Mouse (Mus musculus) splenic B cell, adult 2 months (primary cell): ENCODE measurements around the gene Egfl6.

Experiments
- DNase-seq: peaks from one replicate; pipeline ENCODE4 v3.0.0-alpha.2; 2011; ENCODE audit warnings: low read depth, low spot score
- H3K27me3 ChIP-seq: 2 replicates; pipeline ENCODE4 v1.6.1; 2012; ENCODE audit warnings: mild to moderate bottlenecking, low read length, moderate library complexity, mixed read lengths; ENCODE audit not compliant: control insufficient read depth, poor library complexity, insufficient read depth, severe bottlenecking
- H3K36me3 ChIP-seq: 2 replicates; pipeline ENCODE4 v1.6.1; 2012; ENCODE audit warnings: mild to moderate bottlenecking, low read length, moderate library complexity, mixed read lengths; ENCODE audit not compliant: control insufficient read depth, poor library complexity, insufficient read depth, severe bottlenecking

Egfl6 gene

GRCm38 (mm10) chrX:166584947-166585824 lies at the start of gene Egfl6:
Gene Egfl6 (minus strand): TSS chrX:166585720.
- peak; percentile 70 for DNase-seq
- Histone ChIP-seq H3K36me3 (no peaks in the 10 kb centered on the region), H3K27me3 (no peaks in the 10 kb centered on the region)

DNA sequence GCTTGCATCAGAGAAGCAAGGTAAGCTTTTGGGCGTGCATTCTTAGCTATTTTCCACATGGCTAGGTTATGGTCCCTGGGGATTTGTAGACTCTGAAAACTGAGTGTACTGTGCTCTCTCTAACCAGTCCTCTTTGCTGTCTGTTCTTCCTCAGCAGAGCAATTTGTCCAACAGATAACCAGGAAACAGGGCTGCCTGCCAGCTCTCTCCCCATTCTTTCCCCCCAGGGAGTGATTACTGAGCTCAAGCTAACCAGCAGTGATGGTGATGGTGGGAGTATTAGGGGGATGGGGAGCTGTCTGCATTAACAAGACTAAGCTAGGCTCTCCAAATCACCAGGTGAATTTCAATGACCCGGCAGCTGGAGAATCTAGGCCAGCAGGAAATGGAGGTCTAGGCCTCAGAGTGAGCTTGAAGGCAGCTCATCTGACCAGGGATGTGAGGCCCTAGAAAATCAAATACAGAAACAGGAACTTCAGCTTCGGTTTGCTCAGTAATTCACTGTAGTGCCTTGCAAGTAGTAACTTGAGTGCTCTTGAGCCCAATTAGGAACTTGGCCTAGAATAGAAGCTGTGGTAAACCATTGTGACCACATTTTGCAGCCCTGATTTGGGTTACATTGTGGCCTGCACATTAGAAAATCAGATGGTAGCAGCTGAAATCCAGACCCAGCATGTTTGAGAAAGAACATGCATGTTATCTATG lies 41.5 kb upstream of the Egfl6 start:
- Histone ChIP-seq H3K36me3 (no peaks in the 10 kb centered on the region), H3K27me3 (no peaks in the 10 kb centered on the region)
- DNase-seq, result peak; percentile 61

GRCm38 (mm10) chrX:166626174-166626573 lies 40.7 kb upstream of the Egfl6 start:
- H3K27me3 ChIP-seq, result no peaks in the 10 kb centered on the region
- H3K36me3 ChIP-seq, result no peaks in the 10 kb centered on the region
- no peak for DNase-seq

- no peaks in the 10 kb centered on the region for H3K36me3 ChIP-seq
- no peak for DNase-seq
- no peaks in the 10 kb centered on the region for H3K27me3 ChIP-seq
These were observed 37.7 kb upstream of the Egfl6 start for GRCm38 (mm10) chrX:166623176-166623575.

- DNase-seq, result no peak
- H3K36me3 ChIP-seq, result no peaks in the 10 kb centered on the region
- H3K27me3 ChIP-seq, result no peaks in the 10 kb centered on the region
These were observed 36.2 kb upstream of the Egfl6 start for GRCm38 (mm10) chrX:166621560-166622301.

DNA sequence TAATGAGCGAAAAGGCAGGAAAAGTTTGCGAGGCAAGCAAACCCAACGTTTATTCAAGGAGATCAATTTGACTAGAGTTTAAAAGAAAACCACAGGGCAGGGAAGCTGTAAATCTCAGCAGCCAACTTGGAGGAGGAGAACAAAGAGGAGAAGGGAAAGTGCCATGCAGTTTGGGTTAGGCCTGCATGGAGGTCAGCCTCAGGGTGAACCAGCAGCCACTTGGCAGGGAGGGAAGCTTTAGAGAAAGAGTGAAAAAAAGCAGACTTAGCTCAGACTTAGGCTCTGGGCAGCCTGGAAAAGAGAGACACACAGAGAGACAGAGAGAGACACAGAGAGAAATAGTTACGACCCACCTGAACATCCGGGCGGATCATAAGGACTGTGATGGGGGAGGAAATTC lies 35.4 kb upstream of the Egfl6 start:
- DNase-seq, result no peak
- Histone ChIP-seq H3K36me3 (no peaks in the 10 kb centered on the region), H3K27me3 (no peaks in the 10 kb centered on the region)

- no peaks in the 10 kb centered on the region for H3K36me3 ChIP-seq
- H3K27me3 ChIP-seq, result no peaks in the 10 kb centered on the region
- DNase-seq, result no peak
These were observed 33.6 kb upstream of the Egfl6 start for GRCm38 (mm10) chrX:166619084-166619483.

DNA sequence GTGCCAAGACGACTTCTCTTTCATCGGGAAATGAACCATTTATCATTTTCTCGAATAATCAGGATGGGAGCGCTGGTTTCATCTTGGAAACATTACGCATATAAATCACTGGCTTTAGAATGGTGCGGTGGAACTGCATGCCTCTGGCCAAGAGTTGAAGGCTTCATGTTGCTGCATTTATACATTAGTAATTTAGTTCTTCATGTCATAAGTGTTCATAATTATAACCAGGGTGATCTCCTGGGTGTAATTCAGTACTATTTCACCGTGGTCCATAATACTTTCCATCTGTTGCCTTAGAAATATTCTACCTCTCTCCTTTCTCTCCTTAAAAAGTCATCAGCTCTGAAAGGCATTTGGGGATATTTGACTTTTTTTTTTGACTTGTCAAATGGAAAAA lies 29.7 kb upstream of the Egfl6 start:
- DNase-seq, result no peak
- Histone ChIP-seq H3K27me3 (no peaks in the 10 kb centered on the region), H3K36me3 (no peaks in the 10 kb centered on the region)

DNA sequence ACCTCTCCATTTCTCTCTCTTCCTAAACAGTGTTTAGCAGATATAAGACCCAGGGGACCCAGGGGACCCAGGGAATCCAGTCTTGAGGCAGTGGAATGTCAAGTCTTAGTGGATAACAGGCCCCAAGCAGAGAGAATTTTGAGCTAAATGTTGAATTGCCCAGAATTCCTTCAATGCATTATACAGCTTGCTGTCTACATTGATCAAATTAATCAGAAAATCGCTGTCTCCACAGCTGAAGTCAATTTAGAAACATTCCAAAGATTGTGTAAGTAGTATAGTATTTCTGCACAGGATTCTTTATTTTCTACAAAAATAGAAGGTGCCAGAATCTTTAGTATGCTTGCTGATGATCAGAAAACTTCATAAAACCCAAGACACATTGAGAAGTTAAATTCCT lies 9.4 kb downstream of the Egfl6 start:
- no peak for DNase-seq
- Histone ChIP-seq H3K36me3 (no peaks in the 10 kb centered on the region), H3K27me3 (no peaks in the 10 kb centered on the region)

GRCm38 (mm10) chrX:166565983-166566382 lies 19.5 kb downstream of the Egfl6 start:
- no peak for DNase-seq

DNA sequence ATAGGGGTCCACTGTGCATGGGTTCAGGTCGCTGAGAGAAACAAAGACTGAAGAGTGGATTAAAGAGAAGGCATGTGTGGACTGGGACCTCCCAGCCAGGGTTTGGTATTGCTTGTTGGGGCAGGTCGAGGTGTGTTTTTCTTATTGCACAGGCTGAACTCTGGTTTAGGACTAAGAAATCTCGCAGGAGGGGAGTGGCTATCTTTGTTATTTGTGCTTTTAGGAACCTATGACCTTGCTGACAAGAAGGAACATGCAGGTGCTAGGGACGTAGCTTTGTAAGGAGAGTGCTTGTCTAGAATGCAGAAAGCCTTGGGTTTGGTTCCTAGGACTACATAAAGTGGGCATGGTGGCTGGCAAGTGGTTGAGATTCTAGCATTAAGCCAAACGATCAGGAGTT lies 20.1 kb downstream of the Egfl6 start:
- H3K27me3 ChIP-seq, result no peaks in the 10 kb centered on the region
- DNase-seq, result no peak
- H3K36me3 ChIP-seq, result no peaks in the 10 kb centered on the region

More at GRCm38 (mm10) chrX:166565983-166566382, 19.5 kb downstream of the Egfl6 start:
- Histone ChIP-seq H3K27me3 (no peaks in the 10 kb centered on the region), H3K36me3 (no peaks in the 10 kb centered on the region)

- no peaks in the 10 kb centered on the region for H3K36me3 ChIP-seq
- no peak for DNase-seq
- no peaks in the 10 kb centered on the region for H3K27me3 ChIP-seq
These were observed 20.6 kb downstream of the Egfl6 start for GRCm38 (mm10) chrX:166564900-166565299.

DNA sequence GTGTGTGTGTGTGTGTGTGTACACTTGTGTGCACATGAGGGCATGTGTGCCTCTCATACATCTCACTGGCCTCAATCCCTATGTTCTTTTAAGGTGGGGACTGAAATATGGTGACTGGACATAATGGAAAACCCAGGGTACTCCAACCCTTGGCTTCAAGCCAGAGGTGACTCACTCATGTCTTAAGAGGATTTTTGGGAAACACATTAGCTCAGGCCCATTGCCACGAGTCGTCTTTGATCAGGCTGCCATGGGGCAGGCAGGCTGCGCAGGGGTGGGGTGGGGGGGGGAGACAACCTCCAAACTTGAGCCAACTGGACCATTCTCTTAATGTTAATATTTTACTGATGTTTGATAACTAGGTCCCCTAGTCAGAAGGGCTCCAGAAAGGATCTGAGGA lies 26.2 kb downstream of the Egfl6 start:
- no peak for DNase-seq
- Histone ChIP-seq H3K36me3 (no peaks in the 10 kb centered on the region), H3K27me3 (no peaks in the 10 kb centered on the region)

- H3K36me3 ChIP-seq, result no peaks in the 10 kb centered on the region
- H3K27me3 ChIP-seq, result no peaks in the 10 kb centered on the region
- DNase-seq, result no peak
These were observed 33.2 kb downstream of the Egfl6 start for GRCm38 (mm10) chrX:166552355-166552754.

GRCm38 (mm10) chrX:166546495-166546894 lies 39.0 kb downstream of the Egfl6 start:
- Histone ChIP-seq H3K27me3 (no peaks in the 10 kb centered on the region), H3K36me3 (no peaks in the 10 kb centered on the region)
- DNase-seq, result no peak
